Mouse (Mus musculus) CH12.LX (cell line): ENCODE measurements around the gene Hoxa10.

ENCODE experiments used
- KAT2A ChIP-seq: IDR thresholded peaks from 2 replicates; pipeline ENCODE4 v1.6.1; 2012; ENCODE audit warnings: low read length, improper control_type of control experiment, inconsistent platforms; ENCODE audit not compliant: insufficient replicate concordance
- POLR2A ChIP-seq: IDR thresholded peaks from 2 replicates; pipeline ENCODE4 v1.6.1; 2011; ENCODE audit warnings: low read depth, mild to moderate bottlenecking, improper control_type of control experiment, low read length

DNA sequence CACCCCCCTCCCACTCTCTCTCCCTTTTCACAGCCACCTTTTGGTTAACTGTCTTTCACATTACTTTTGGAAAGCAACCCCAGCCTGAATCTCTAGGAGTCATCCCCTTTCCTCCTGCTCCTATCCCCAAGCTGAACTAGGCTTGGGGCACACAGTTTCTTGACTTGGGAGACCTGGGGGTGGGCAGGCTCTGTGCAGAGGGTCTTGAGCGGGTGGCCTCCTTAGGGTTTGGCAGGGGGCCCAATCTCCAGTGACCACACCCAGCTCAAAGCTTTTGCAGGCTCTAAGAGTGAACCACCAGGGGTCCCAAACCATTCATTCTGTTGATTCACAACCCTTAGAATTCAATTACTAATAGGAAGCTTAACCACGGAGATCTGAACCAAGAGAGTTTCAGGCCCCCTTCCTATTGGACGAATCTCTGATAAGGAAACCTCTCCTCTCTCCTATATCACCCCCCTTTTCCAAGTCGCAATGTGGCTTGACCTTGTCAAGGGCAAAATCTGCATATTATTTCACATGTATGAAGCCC lies 2.2 kb upstream of the Hoxa10 start:
- TF ChIP-seq POLR2A (no peak), KAT2A (no peak)
